Mouse (Mus musculus) lung, embryonic 15.5 days (tissue): Measurements from ENCODE around the gene Pgpep1. TPM values are rescaled to one million over a fixed set of nuclear protein-coding genes. Genes with fewer than 3 reads are reported as not detected.

Experiments
- ATAC-seq: fragments of 200-750 bp; cut with Nextera tagmentation; 2 replicates; pipeline ENCODE4 v1.8.0; 2017; ENCODE audit warnings: moderate number of reproducible peaks, borderline replicate concordance; ENCODE audit not compliant: low FRiP score, low TSS enrichment; ENCODE audit errors: extremely low read depth
- H3K27ac ChIP-seq: fragments of 300-500 bp; sonication (generic); 2 replicates; pipeline ENCODE4 v1.5.1; 2015; ENCODE audit warnings: moderate library complexity, mild to moderate bottlenecking, inconsistent platforms
- H3K27me3 ChIP-seq: fragments of 300-500 bp; sonication (generic); 2 replicates; pipeline ENCODE4 v1.6.1; 2015; ENCODE audit warnings: inconsistent platforms
- H3K36me3 ChIP-seq: fragments of 300-500 bp; sonication (generic); 2 replicates; pipeline ENCODE4 v1.6.1; 2015; ENCODE audit warnings: inconsistent platforms
- H3K4me1 ChIP-seq: fragments of 300-500 bp; sonication (generic); 2 replicates; pipeline ENCODE4 v1.6.1; 2015; ENCODE audit warnings: inconsistent platforms
- H3K4me2 ChIP-seq: fragments of 300-500 bp; sonication (generic); 2 replicates; pipeline ENCODE4 v1.6.1; 2015; ENCODE audit warnings: inconsistent platforms, mild to moderate bottlenecking, moderate library complexity
- H3K4me3 ChIP-seq: fragments of 300-500 bp; sonication (generic); 2 replicates; pipeline ENCODE4 v1.5.1; 2015; ENCODE audit warnings: mild to moderate bottlenecking, inconsistent platforms
- H3K9ac ChIP-seq: fragments of 300-500 bp; sonication (generic); 2 replicates; pipeline ENCODE4 v1.6.1; 2015; ENCODE audit warnings: inconsistent platforms
- H3K9me3 ChIP-seq: fragments of 300-500 bp; sonication (generic); 2 replicates; pipeline ENCODE4 v1.6.1; 2016; ENCODE audit warnings: inconsistent platforms
- WGBS: fragments of 180-500 bp; shearing (Covaris S2); methylation state at CpG from one replicate; pipeline ENCODE4 v1.1.7; 2015; 5-methylcytosine and 5-hydroxymethylcytosine counted together
- polyA plus RNA-seq: library from polyadenylated mRNA; unstranded; fragments of >200 nt; fragmentation: Nextera tagmentation; extraction: Ambion mirVana; gene quantifications from 2 replicates; pipeline ENCODE4 v1.2.1, GENCODE M21; 2015

Gene Pgpep1
- 38.5 and 47.7 TPM in 2 replicates for polyA plus RNA-seq

- H3K9ac ChIP-seq = peak within 1 kb of the TSS; percentile 90
- H3K4me2 ChIP-seq = peak within 1 kb of the TSS; percentile 86
- peak; percentile 74 for ATAC-seq
- peaks cover 10% of the 10 kb centered on the region for H3K36me3 ChIP-seq
- no peaks in the 10 kb centered on the region for H3K27me3 ChIP-seq
- H3K27ac ChIP-seq = peak within 1 kb of the TSS; percentile 84
- WGBS = under 1% methylated on average over 14 of the region's 14 CpGs
- peaks cover 27% of the 10 kb centered on the region for H3K4me1 ChIP-seq
- no peaks in the 10 kb centered on the region for H3K9me3 ChIP-seq
- peak within 1 kb of the TSS; percentile 87 for H3K4me3 ChIP-seq
These were observed at the start of gene Pgpep1 for GRCm38 (mm10) chr8:70660273-70660725. TSS of gene Pgpep1 (minus strand) at chr8:70660388.

GRCm38 (mm10) chr8:70709794-70710193 lies 49.6 kb upstream of the Pgpep1 start:
- Histone ChIP-seq H3K36me3 (no peaks in the 10 kb centered on the region), H3K27me3 (no peaks in the 10 kb centered on the region), H3K4me2 (no peak overlapping the region), H3K4me3 (no peak overlapping the region), H3K9me3 (no peaks in the 10 kb centered on the region), H3K4me1 (no peaks in the 10 kb centered on the region), H3K9ac (no peak overlapping the region), H3K27ac (no peak overlapping the region)
- ATAC-seq = no peak
- WGBS = 87% methylated on average over 9 of the region's 9 CpGs

- ATAC-seq = no peak
- 84% methylated on average over 14 of the region's 14 CpGs for WGBS
- Histone ChIP-seq H3K4me2 (no peak overlapping the region), H3K9me3 (no peaks in the 10 kb centered on the region), H3K4me3 (no peak overlapping the region), H3K9ac (no peak overlapping the region), H3K36me3 (no peaks in the 10 kb centered on the region), H3K4me1 (no peaks in the 10 kb centered on the region), H3K27ac (no peak overlapping the region), H3K27me3 (no peaks in the 10 kb centered on the region)
These were observed 48.1 kb upstream of the Pgpep1 start for GRCm38 (mm10) chr8:70708281-70708680.

- Histone ChIP-seq H3K36me3 (no peaks in the 10 kb centered on the region), H3K4me2 (no peak within 1 kb of the TSS), H3K4me1 (peaks cover 11% of the 10 kb centered on the region), H3K4me3 (no peak within 1 kb of the TSS), H3K27ac (no peak within 1 kb of the TSS), H3K9me3 (no peaks in the 10 kb centered on the region), H3K27me3 (no peaks in the 10 kb centered on the region), H3K9ac (no peak within 1 kb of the TSS)
- ATAC-seq = no peak
- WGBS = 84% methylated on average over 3 of the region's 3 CpGs
These were observed 43.1 kb upstream of the Pgpep1 start, which contains the start of gene Iqcn for GRCm38 (mm10) chr8:70703287-70703686. TSS of gene Iqcn (plus strand) at chr8:70703457.

GRCm38 (mm10) chr8:70702842-70703182 lies 42.6 kb upstream of the Pgpep1 start:
- Histone ChIP-seq H3K36me3 (no peaks in the 10 kb centered on the region), H3K4me2 (no peak overlapping the region), H3K27ac (no peak overlapping the region), H3K4me3 (no peak overlapping the region), H3K9me3 (no peaks in the 10 kb centered on the region), H3K9ac (no peak overlapping the region), H3K27me3 (no peaks in the 10 kb centered on the region), H3K4me1 (peaks cover 16% of the 10 kb centered on the region)
- 67% methylated on average over 3 of the region's 3 CpGs for WGBS
- no peak for ATAC-seq

GRCm38 (mm10) chr8:70701982-70702841 lies 42.0 kb upstream of the Pgpep1 start:
- Histone ChIP-seq H3K4me2 (peak overlapping the region; percentile 70; the same call in 1 of the 2 replicates), H3K27ac (no peak overlapping the region), H3K9ac (no peak overlapping the region), H3K4me1 (peaks cover 22% of the 10 kb centered on the region), H3K27me3 (no peaks in the 10 kb centered on the region), H3K9me3 (no peaks in the 10 kb centered on the region), H3K36me3 (no peaks in the 10 kb centered on the region), H3K4me3 (no peak overlapping the region)
- ATAC-seq = no peak
- 79% methylated on average over 2 of the region's 2 CpGs for WGBS

- Histone ChIP-seq H3K9me3 (no peaks in the 10 kb centered on the region), H3K4me2 (peak overlapping the region; percentile 70)
- ATAC-seq = no peak
These were observed 41.1 kb upstream of the Pgpep1 start for GRCm38 (mm10) chr8:70701048-70701981.

GRCm38 (mm10) chr8:70700555-70700922 lies 40.4 kb upstream of the Pgpep1 start:
- Histone ChIP-seq H3K4me3 (peak overlapping the region; percentile 86), H3K9me3 (no peaks in the 10 kb centered on the region), H3K27me3 (no peaks in the 10 kb centered on the region), H3K4me1 (peaks cover 38% of the 10 kb centered on the region), H3K9ac (peak overlapping the region; percentile 98), H3K36me3 (no peaks in the 10 kb centered on the region), H3K4me2 (peak overlapping the region; percentile 70), H3K27ac (peak overlapping the region; percentile 99)
- ATAC-seq = peak; percentile 21; the same call in 1 of the 2 replicates
- 0% methylated on average over 20 of the region's 20 CpGs for WGBS

More at GRCm38 (mm10) chr8:70701048-70701981, 41.1 kb upstream of the Pgpep1 start:
- 43% methylated on average over 10 of the region's 10 CpGs for WGBS
- Histone ChIP-seq H3K27ac (peak overlapping the region; percentile 99), H3K27me3 (no peaks in the 10 kb centered on the region), H3K36me3 (no peaks in the 10 kb centered on the region), H3K9ac (peak overlapping the region; percentile 98), H3K4me1 (peaks cover 31% of the 10 kb centered on the region), H3K4me3 (peak overlapping the region; percentile 86)

GRCm38 (mm10) chr8:70699834-70700554 lies 39.8 kb upstream of the Pgpep1 start:
- Histone ChIP-seq H3K9me3 (no peaks in the 10 kb centered on the region), H3K4me3 (peak overlapping the region; percentile 86), H3K27me3 (no peaks in the 10 kb centered on the region), H3K36me3 (no peaks in the 10 kb centered on the region), H3K27ac (peak overlapping the region; percentile 99), H3K4me2 (peak overlapping the region; percentile 70), H3K9ac (peak overlapping the region; percentile 98), H3K4me1 (peaks cover 44% of the 10 kb centered on the region)
- WGBS = under 1% methylated on average over 59 of the region's 59 CpGs
- no peak for ATAC-seq

- H3K36me3 ChIP-seq = no peaks in the 10 kb centered on the region
- peaks cover 45% of the 10 kb centered on the region for H3K4me1 ChIP-seq
- peak overlapping the region; percentile 99 for H3K27ac ChIP-seq
- H3K9ac ChIP-seq = peak overlapping the region; percentile 98
- ATAC-seq = 0 out of 2 replicates have a peak, but pooled peaks have one; percentile 1
- no peaks in the 10 kb centered on the region for H3K9me3 ChIP-seq
- H3K27me3 ChIP-seq = no peaks in the 10 kb centered on the region
- H3K4me3 ChIP-seq = peak overlapping the region; percentile 86
- peak overlapping the region; percentile 70 for H3K4me2 ChIP-seq
- WGBS = under 1% methylated on average over 76 of the region's 89 CpGs
These were observed 39.1 kb upstream of the Pgpep1 start for GRCm38 (mm10) chr8:70699116-70699833.
